Mouse (Mus musculus) liver, embryonic 15.5 days (tissue): Measurements from ENCODE around the gene Ndufaf7. TPM values are rescaled to one million over a fixed set of nuclear protein-coding genes. Genes with fewer than 3 reads are reported as not detected.

Experiments used
- ATAC-seq: fragments of 200-750 bp; cut with Nextera tagmentation; 2 replicates; pipeline ENCODE4 v1.8.0; 2017; ENCODE audit warnings: moderate number of reproducible peaks, mild to moderate bottlenecking, moderate library complexity; ENCODE audit not compliant: insufficient read depth
- H3K27ac ChIP-seq: fragments of 300-500 bp; sonication (generic); replicated peaks from 2 replicates; pipeline ENCODE4 v1.5.1; 2015; ENCODE audit warnings: mild to moderate bottlenecking, inconsistent platforms
- H3K27me3 ChIP-seq: fragments of 300-500 bp; sonication (generic); 2 replicates; pipeline ENCODE4 v1.6.1; 2015; ENCODE audit warnings: mild to moderate bottlenecking, inconsistent platforms
- H3K36me3 ChIP-seq: fragments of 300-500 bp; sonication (generic); replicated peaks from 2 replicates; pipeline ENCODE4 v1.6.1; 2015; ENCODE audit warnings: moderate library complexity, mild to moderate bottlenecking, inconsistent platforms
- H3K4me1 ChIP-seq: fragments of 300-500 bp; sonication (generic); replicated peaks from 2 replicates; pipeline ENCODE4 v1.6.1; 2015; ENCODE audit warnings: inconsistent platforms
- H3K4me2 ChIP-seq: fragments of 300-500 bp; sonication (generic); 2 replicates; pipeline ENCODE4 v1.6.1; 2015; ENCODE audit warnings: moderate library complexity, mild to moderate bottlenecking, inconsistent platforms
- H3K4me3 ChIP-seq: fragments of 300-500 bp; sonication (generic); replicated peaks from 2 replicates; pipeline ENCODE4 v1.5.1; 2015; ENCODE audit warnings: mild to moderate bottlenecking, inconsistent platforms
- H3K9ac ChIP-seq: fragments of 300-500 bp; sonication (generic); 2 replicates; pipeline ENCODE4 v1.6.1; 2015; ENCODE audit warnings: moderate library complexity, mild to moderate bottlenecking, inconsistent platforms
- H3K9me3 ChIP-seq: fragments of 300-500 bp; sonication (generic); replicated peaks from 2 replicates; pipeline ENCODE4 v1.6.1; 2016; ENCODE audit warnings: inconsistent platforms
- WGBS: fragments of 180-500 bp; shearing (Covaris S2); methylation state at CpG from one replicate; pipeline ENCODE4 v1.1.7; 2015; ENCODE audit warnings: mixed read lengths; ENCODE audit not compliant: insufficient replicate concordance; 5-methylcytosine and 5-hydroxymethylcytosine counted together
- polyA plus RNA-seq: library from polyadenylated mRNA; unstranded; fragments of >200 nt; fragmentation: Nextera tagmentation; extraction: Ambion mirVana; gene quantifications from 2 replicates; pipeline ENCODE4 v1.2.1, GENCODE M21; 2015

Gene Ndufaf7
- polyA plus RNA-seq, 1 experiment from 2014 or later: 27.0 TPM

- 63% methylated on average over 6 of the region's 6 CpGs for WGBS
- Histone ChIP-seq H3K9me3 (no peaks in the 10 kb centered on the region), H3K4me3 (no peak overlapping the region), H3K4me2 (no peak overlapping the region), H3K4me1 (no peaks in the 10 kb centered on the region), H3K27ac (no peak overlapping the region), H3K9ac (no peak overlapping the region), H3K36me3 (peaks cover 61% of the 10 kb centered on the region), H3K27me3 (no peaks in the 10 kb centered on the region)
- no peak for ATAC-seq
Observed at GRCm38 (mm10) chr17:78959473-78959872, 22.5 kb downstream of the Ndufaf7 start.

GRCm38 (mm10) chr17:78964387-78964786 is 27.5 kb downstream of the Ndufaf7 start:
- Histone ChIP-seq H3K27ac (no peak overlapping the region), H3K4me1 (no peaks in the 10 kb centered on the region), H3K4me3 (no peak overlapping the region), H3K36me3 (peaks cover 32% of the 10 kb centered on the region), H3K4me2 (no peak overlapping the region), H3K27me3 (no peaks in the 10 kb centered on the region), H3K9me3 (no peaks in the 10 kb centered on the region), H3K9ac (no peak overlapping the region)
- WGBS: 77% methylated on average over 1 of the region's 1 CpGs
- ATAC-seq: no peak

GRCm38 (mm10) chr17:78966092-78966883 is 29.4 kb downstream of the Ndufaf7 start:
- no peak overlapping the region for H3K9ac ChIP-seq
- peak overlapping the region; percentile 15; the same call in 1 of the 2 replicates for H3K4me3 ChIP-seq
- 78% methylated on average over 11 of the region's 11 CpGs for WGBS
- H3K9me3 ChIP-seq: no peaks in the 10 kb centered on the region
- H3K27me3 ChIP-seq: no peaks in the 10 kb centered on the region
- no peaks in the 10 kb centered on the region for H3K4me1 ChIP-seq
- H3K27ac ChIP-seq: no peak overlapping the region
- no peak for ATAC-seq
- peaks cover 16% of the 10 kb centered on the region for H3K36me3 ChIP-seq
- H3K4me2 ChIP-seq: no peak overlapping the region

GRCm38 (mm10) chr17:78968500-78968899 is 31.6 kb downstream of the Ndufaf7 start:
- Histone ChIP-seq H3K9me3 (no peaks in the 10 kb centered on the region), H3K27ac (no peak overlapping the region), H3K4me1 (no peaks in the 10 kb centered on the region), H3K4me3 (no peak overlapping the region), H3K27me3 (no peaks in the 10 kb centered on the region), H3K9ac (no peak overlapping the region), H3K4me2 (no peak overlapping the region), H3K36me3 (peaks cover 11% of the 10 kb centered on the region; the same call in 1 of the 2 replicates)
- ATAC-seq: no peak
- WGBS: 70% methylated on average over 3 of the region's 3 CpGs

GRCm38 (mm10) chr17:78983166-78983565 is 46.2 kb downstream of the Ndufaf7 start:
- Histone ChIP-seq H3K9me3 (no peaks in the 10 kb centered on the region), H3K36me3 (peaks cover 7% of the 10 kb centered on the region), H3K9ac (no peak overlapping the region), H3K4me3 (no peak overlapping the region), H3K27me3 (no peaks in the 10 kb centered on the region), H3K27ac (no peak overlapping the region), H3K4me1 (0 out of 2 replicates have a peak, but pooled peaks cover 3% of the 10 kb centered on the region), H3K4me2 (no peak overlapping the region)
- ATAC-seq: no peak
- 80% methylated on average over 8 of the region's 8 CpGs for WGBS

GRCm38 (mm10) chr17:78983736-78984135 is 46.8 kb downstream of the Ndufaf7 start:
- H3K4me3 ChIP-seq: no peak overlapping the region
- no peaks in the 10 kb centered on the region for H3K27me3 ChIP-seq
- no peak overlapping the region for H3K27ac ChIP-seq
- peaks cover 7% of the 10 kb centered on the region for H3K36me3 ChIP-seq
- 0 out of 2 replicates have a peak, but pooled peaks cover 3% of the 10 kb centered on the region for H3K4me1 ChIP-seq
- no peak overlapping the region for H3K9ac ChIP-seq
- whole genome bisulfite sequencing: 74% methylated on average over 3 of the region's 3 CpGs
- H3K9me3 ChIP-seq: no peaks in the 10 kb centered on the region
- no peak overlapping the region for H3K4me2 ChIP-seq
- ATAC-seq: no peak

- H3K4me2 ChIP-seq: no peak overlapping the region
- no peak for ATAC-seq
- peaks cover 7% of the 10 kb centered on the region; the same call in 1 of the 2 replicates for H3K4me1 ChIP-seq
- no peaks in the 10 kb centered on the region for H3K9me3 ChIP-seq
- no peak overlapping the region for H3K4me3 ChIP-seq
- H3K36me3 ChIP-seq: no peaks in the 10 kb centered on the region
- H3K27ac ChIP-seq: no peak overlapping the region
- no peak overlapping the region for H3K9ac ChIP-seq
- WGBS: 60% methylated on average over 8 of the region's 8 CpGs
- H3K27me3 ChIP-seq: no peaks in the 10 kb centered on the region
Observed at GRCm38 (mm10) chr17:78989015-78989414, 52.1 kb downstream of the Ndufaf7 start.

- Histone ChIP-seq H3K4me1 (peaks cover 5% of the 10 kb centered on the region), H3K36me3 (no peaks in the 10 kb centered on the region), H3K27ac (no peak overlapping the region), H3K9ac (no peak overlapping the region), H3K4me2 (no peak overlapping the region), H3K4me3 (no peak overlapping the region), H3K9me3 (no peaks in the 10 kb centered on the region), H3K27me3 (no peaks in the 10 kb centered on the region)
- 80% methylated on average over 2 of the region's 2 CpGs for WGBS
- ATAC-seq: no peak
Observed at GRCm38 (mm10) chr17:78991549-78991948, 54.6 kb downstream of the Ndufaf7 start.

GRCm38 (mm10) chr17:78992303-78993027 is 55.5 kb downstream of the Ndufaf7 start:
- Histone ChIP-seq H3K36me3 (no peaks in the 10 kb centered on the region), H3K27me3 (no peaks in the 10 kb centered on the region), H3K4me3 (no peak overlapping the region), H3K27ac (no peak overlapping the region), H3K9ac (no peak overlapping the region), H3K4me1 (peaks cover 5% of the 10 kb centered on the region), H3K9me3 (no peaks in the 10 kb centered on the region), H3K4me2 (no peak overlapping the region)
- ATAC-seq: no peak
- 24% methylated on average over 9 of the region's 9 CpGs for WGBS

- Histone ChIP-seq H3K9me3 (no peaks in the 10 kb centered on the region), H3K4me2 (no peak overlapping the region), H3K27ac (no peak overlapping the region), H3K36me3 (no peaks in the 10 kb centered on the region), H3K9ac (no peak overlapping the region), H3K4me3 (no peak overlapping the region), H3K27me3 (no peaks in the 10 kb centered on the region), H3K4me1 (peaks cover 5% of the 10 kb centered on the region)
- 52% methylated on average over 2 of the region's 2 CpGs for WGBS
- no peak for ATAC-seq
Observed at GRCm38 (mm10) chr17:78993670-78994069, 56.7 kb downstream of the Ndufaf7 start.

GRCm38 (mm10) chr17:78994382-78994781 is 57.4 kb downstream of the Ndufaf7 start:
- no peak for ATAC-seq
- Histone ChIP-seq H3K4me3 (no peak overlapping the region), H3K9me3 (no peaks in the 10 kb centered on the region), H3K27ac (no peak overlapping the region), H3K9ac (no peak overlapping the region), H3K4me2 (no peak overlapping the region), H3K36me3 (no peaks in the 10 kb centered on the region), H3K4me1 (peaks cover 5% of the 10 kb centered on the region), H3K27me3 (no peaks in the 10 kb centered on the region)
- 75% methylated on average over 8 of the region's 8 CpGs for WGBS
